Mouse (Mus musculus) megakaryocyte progenitor cell, adult 5-6 weeks (primary cell): ENCODE measurements around the gene Gm21882. TPM values are rescaled to one million over a fixed set of nuclear protein-coding genes. Genes with fewer than 3 reads are reported as not detected.
"Not testable (repeated sequence)": the region's sequence is repeated elsewhere in the genome, so short reads cannot be mapped to it uniquely, and the experiment has no call there.

Experiments
- ATAC-seq: replicated peaks from 2 replicates; pipeline ENCODE4 v1.8.0; 2016; ENCODE audit warnings: mild to moderate bottlenecking, moderate TSS enrichment, inconsistent platforms; ENCODE audit not compliant: poor library complexity
- total RNA-seq, 2 experiments: library from RNA; stranded (forward) in 1 of 2; stranded (reverse) in 1 of 2; fragments of 157-497, 149-512 nt in 1 of 2; fragments of 200-1000 nt in 1 of 2; gene quantifications; 2 replicates each; pipeline versions ENCODE4 v1.2.3 to v1.2.4; 2015 to 2017

The Gm21882 gene
- not detected in 2 replicates for total RNA-seq (2015)
- not detected in 2 replicates for total RNA-seq (2017)

GRCm38 (mm10) chrY:40381423-40381822, at the start of gene Gm21882:
TSS of gene Gm21882 (minus strand) at chrY:40381523.
- not testable (repeated sequence) for ATAC-seq

Other genes starting within 250 kb of the Gm21882 start
- gene Gm21865, start 64.6 kb downstream of the Gm21882 start, total RNA-seq (2015): not detected in 2 replicates
- not detected in 2 replicates for gene Gm21865, start 64.6 kb downstream of the Gm21882 start, total RNA-seq (2017)